9 mouse cellular contexts compared by ENCODE assay signal in genomic region chr9:118507552-118507951, GRCm38 (mm10). TPM values are rescaled to one million over a fixed set of nuclear protein-coding genes. Genes with fewer than 3 reads are reported as not detected.
DNase-seq lines count a peak whose midpoint lies in the region; ATAC-seq lines count a peak whose summit lies in the region.
"Had no signal": no experiment of that assay in that cellular context is flagged by ENCODE, and none has a peak within 500 bp of the region (broad histone marks: within the 10 kb centered on the region; RNA-seq: fewer than 3 reads in every experiment).

No protein-coding gene starts in this region.

- H3K27ac ChIP-seq in lung, embryonic 15.5 days: no peak overlapping the region
- H3K27ac ChIP-seq in hindbrain, embryonic 10.5 days: no peak overlapping the region
- H3K27ac ChIP-seq in limb, embryonic 11.5 days (replicated peaks; ENCODE audit: low read depth, low read length): no peak overlapping the region
- no peak overlapping the region for H3K27ac ChIP-seq in stomach, embryonic 14.5 days (ENCODE audit: low read length)

- WGBS in lung, embryonic 15.5 days: 74% methylated on average over 6 of the region's 6 CpGs
- 73% methylated on average over 6 of the region's 6 CpGs for WGBS in hindbrain, embryonic 10.5 days
- WGBS in limb, embryonic 11.5 days: 89% methylated on average over 6 of the region's 6 CpGs
- WGBS in stomach, embryonic 14.5 days: 79% methylated on average over 6 of the region's 6 CpGs

- H3K4me1 ChIP-seq in lung, embryonic 15.5 days: peaks cover 21% of the 10 kb centered on the region
- peaks cover 45% of the 10 kb centered on the region for H3K4me1 ChIP-seq in hindbrain, embryonic 10.5 days (replicated peaks)
- peaks cover 7% of the 10 kb centered on the region; the same call in 1 of the 2 replicates for H3K4me1 ChIP-seq in limb, embryonic 11.5 days (ENCODE audit: control insufficient read depth, insufficient read depth, low read length)
- peaks cover 35% of the 10 kb centered on the region for H3K4me1 ChIP-seq in stomach, embryonic 14.5 days (ENCODE audit: control insufficient read depth, insufficient read depth, low read length)

- H3K4me2 ChIP-seq in lung, embryonic 15.5 days: peak overlapping the region; percentile 91
- H3K4me2 ChIP-seq in limb, embryonic 11.5 days (ENCODE audit: low read depth, severe bottlenecking): peak overlapping the region; percentile 98
- H3K4me2 ChIP-seq in stomach, embryonic 14.5 days (replicated peaks; ENCODE audit: low read depth, low read length): peak overlapping the region; percentile 97

- H3K36me3 ChIP-seq in lung, embryonic 15.5 days: no peaks in the 10 kb centered on the region
- peaks cover 11% of the 10 kb centered on the region for H3K36me3 ChIP-seq in hindbrain, embryonic 10.5 days
- no peaks in the 10 kb centered on the region for H3K36me3 ChIP-seq in limb, embryonic 11.5 days (ENCODE audit: control insufficient read depth, insufficient read depth, low read length)
- no peaks in the 10 kb centered on the region for H3K36me3 ChIP-seq in stomach, embryonic 14.5 days (ENCODE audit: control insufficient read depth, insufficient read depth, low read length)

- H3K27me3 ChIP-seq in lung, embryonic 15.5 days: no peaks in the 10 kb centered on the region
- no peaks in the 10 kb centered on the region for H3K27me3 ChIP-seq in hindbrain, embryonic 10.5 days (ENCODE audit: insufficient read depth, poor library complexity, severe bottlenecking)
- no peaks in the 10 kb centered on the region for H3K27me3 ChIP-seq in limb, embryonic 11.5 days (ENCODE audit: control insufficient read depth, insufficient read depth, low read length)
- H3K27me3 ChIP-seq in stomach, embryonic 14.5 days (ENCODE audit: control insufficient read depth, insufficient read depth, low read length): no peaks in the 10 kb centered on the region

- H3K9me3 ChIP-seq in lung, embryonic 15.5 days: no peaks in the 10 kb centered on the region
- H3K9me3 ChIP-seq in hindbrain, embryonic 10.5 days: no peaks in the 10 kb centered on the region
- H3K9me3 ChIP-seq in limb, embryonic 11.5 days (ENCODE audit: control insufficient read depth, low read length): no peaks in the 10 kb centered on the region
- H3K9me3 ChIP-seq in stomach, embryonic 14.5 days (ENCODE audit: control insufficient read depth, low read depth, low read length): no peaks in the 10 kb centered on the region

- H3K4me3 ChIP-seq in lung, embryonic 15.5 days: peak overlapping the region; percentile 97
- peak overlapping the region; percentile 97 for H3K4me3 ChIP-seq in hindbrain, embryonic 10.5 days
- H3K4me3 ChIP-seq in limb, embryonic 11.5 days (ENCODE audit: low read depth, low read length): no peak overlapping the region; the same call in 1 of the 2 replicates
- peak overlapping the region; percentile 95 for H3K4me3 ChIP-seq in stomach, embryonic 14.5 days (ENCODE audit: low read depth, low read length)

- no peak for ATAC-seq in lung, embryonic 15.5 days (ENCODE audit: borderline replicate concordance, extremely low read depth, low FRiP score, low TSS enrichment)
- ATAC-seq in limb, embryonic 11.5 days (ENCODE audit: insufficient number of reproducible peaks, low FRiP score, low TSS enrichment, low read depth): no peak
- no peak for ATAC-seq in stomach, embryonic 14.5 days (ENCODE audit: insufficient number of reproducible peaks, insufficient read depth, low FRiP score, low read depth)

- DNase-seq in lung, postnatal 25 days (ENCODE audit: low spot score): no peak
- no peak for DNase-seq in hindbrain, embryonic 10.5 days (ENCODE audit: low spot score)
- DNase-seq in limb, embryonic 11.5 days (ENCODE audit: low spot score): no peak
- no peak for DNase-seq in thymus, postnatal 0 days (ENCODE audit: low spot score)
- no peak for DNase-seq in embryo, embryonic 11 days
- DNase-seq in c-Kit-positive CD71-positive TER-119-positive erythroid progenitor cells, embryonic 14.5 days (ENCODE audit: low spot score): no peak
- DNase-seq: gastrocnemius, postnatal 25 days had no signal

- H3K9ac ChIP-seq in lung, embryonic 15.5 days: peak overlapping the region; percentile 94; the same call in 1 of the 2 replicates
- no peak overlapping the region for H3K9ac ChIP-seq in limb, embryonic 11.5 days (ENCODE audit: low read length)
- H3K9ac ChIP-seq in stomach, embryonic 14.5 days (replicated peaks; ENCODE audit: low read depth, low read length): no peak overlapping the region

RNA-seq across cellular contexts. Expression of gene Golga4, which starts 1.5 kb away (rescaled TPM):
- polyA plus RNA-seq in lung, embryonic 15.5 days (2015; fragmentation: Nextera tagmentation; extraction: Ambion mirVana): 39.2 and 43.5 TPM in 2 replicates
- 34.2 and 42.9 TPM in 2 replicates for polyA plus RNA-seq in hindbrain, embryonic 10.5 days (2016; fragmentation: Nextera tagmentation; extraction: Ambion mirVana)
- 49.5 and 60.1 TPM in 2 replicates for polyA plus RNA-seq in limb, embryonic 11.5 days (2014; fragmentation: Nextera tagmentation; extraction: Ambion mirVana)
- polyA plus RNA-seq in stomach, embryonic 14.5 days (2014; fragmentation: Nextera tagmentation; extraction: Ambion mirVana): 70.8 and 73.4 TPM in 2 replicates
- 28.4 and 34.1 TPM in 2 replicates for polyA plus RNA-seq in thymus, postnatal 0 days (2015; fragmentation: Nextera tagmentation; extraction: Ambion mirVana)

RNA-seq across cellular contexts. Expression of gene Eomes, which starts 29.5 kb away (rescaled TPM):
- 0.08 TPM in 1 of 2 replicates, not detected in the other for polyA plus RNA-seq in lung, embryonic 15.5 days (2015; fragmentation: Nextera tagmentation; extraction: Ambion mirVana)
- 0.10 TPM in 1 of 2 replicates, not detected in the other for polyA plus RNA-seq in hindbrain, embryonic 10.5 days (2016; fragmentation: Nextera tagmentation; extraction: Ambion mirVana)
- polyA plus RNA-seq in limb, embryonic 11.5 days (2014; fragmentation: Nextera tagmentation; extraction: Ambion mirVana): 0.67 and 1.1 TPM in 2 replicates
- polyA plus RNA-seq in stomach, embryonic 14.5 days (2014; fragmentation: Nextera tagmentation; extraction: Ambion mirVana): 0.22 TPM in 1 of 2 replicates, not detected in the other
- polyA plus RNA-seq in thymus, postnatal 0 days (2015; fragmentation: Nextera tagmentation; extraction: Ambion mirVana): 0.06 and 0.18 TPM in 2 replicates
